Mouse (Mus musculus): ENCODE measurements at regions not wholly inside any gene's neighbourhood (a gene's known extent, or its start where the extent isn't known, plus 50 kb on each side); places are given as distances from the start of the nearest gene placed in this dataset.

GRCm38 (mm10) chr10:16866914-16867313, 856.1 kb upstream of the Cited2 start:
- TF ChIP-seq CTCF (IDR thresholded peaks at IDR 0.05) (no peak), EP300 (IDR thresholded peaks at IDR 0.05; ENCODE audit: insufficient read depth, low read depth, low read length) (no peak)

Data from heart, adult 2 months (tissue).